In genomic region chr4:104857029-104857428, GRCm38 (mm10) we compare ENCODE assay signal across 38 mouse cellular contexts. TPM values are rescaled to one million over a fixed set of nuclear protein-coding genes. Genes with fewer than 3 reads are reported as not detected.
"Had no signal": no experiment of that assay in that cellular context is flagged by ENCODE, and none has a peak within 500 bp of the region (broad histone marks: within the 10 kb centered on the region; RNA-seq: fewer than 3 reads in every experiment).

TSS of gene Gm17662 (plus strand) at chr4:104857329.

- H3K9ac ChIP-seq: embryonic facial prominence, embryonic 12.5 days; embryonic facial prominence, embryonic 13.5 days; embryonic facial prominence, embryonic 15.5 days; forebrain, embryonic 12.5 days; forebrain, embryonic 13.5 days; forebrain, embryonic 15.5 days; forebrain, postnatal 0 days had no signal

- H3K4me3 ChIP-seq: embryonic facial prominence, embryonic 10.5 days; embryonic facial prominence, embryonic 12.5 days; embryonic facial prominence, embryonic 13.5 days; embryonic facial prominence, embryonic 15.5 days; erythroblast, embryonic 14.5 days; forebrain, embryonic 10.5 days; forebrain, embryonic 12.5 days; forebrain, embryonic 13.5 days; forebrain, embryonic 15.5 days; gastrocnemius, adult 2 months; heart, adult 2 months had no signal

- H3K4me2 ChIP-seq: embryonic facial prominence, embryonic 12.5 days; embryonic facial prominence, embryonic 13.5 days; embryonic facial prominence, embryonic 15.5 days; forebrain, embryonic 12.5 days; forebrain, embryonic 13.5 days; forebrain, embryonic 15.5 days had no signal

- H3K27ac ChIP-seq: embryonic facial prominence, embryonic 10.5 days; embryonic facial prominence, embryonic 12.5 days; embryonic facial prominence, embryonic 13.5 days; embryonic facial prominence, embryonic 15.5 days; forebrain, embryonic 10.5 days; forebrain, embryonic 12.5 days; forebrain, embryonic 13.5 days; forebrain, embryonic 15.5 days; gastrocnemius, adult 2 months; heart, adult 2 months had no signal

- H3K27me3 ChIP-seq: embryonic facial prominence, embryonic 12.5 days; embryonic facial prominence, embryonic 13.5 days; embryonic facial prominence, embryonic 15.5 days; forebrain, embryonic 12.5 days; forebrain, embryonic 13.5 days; forebrain, embryonic 15.5 days had no signal

- H3K4me1 ChIP-seq: embryonic facial prominence, embryonic 10.5 days; embryonic facial prominence, embryonic 12.5 days; embryonic facial prominence, embryonic 13.5 days; embryonic facial prominence, embryonic 15.5 days; forebrain, embryonic 10.5 days; forebrain, embryonic 12.5 days; forebrain, embryonic 13.5 days; forebrain, embryonic 15.5 days had no signal

- H3K36me3 ChIP-seq: embryonic facial prominence, embryonic 10.5 days; embryonic facial prominence, embryonic 12.5 days; embryonic facial prominence, embryonic 13.5 days; embryonic facial prominence, embryonic 15.5 days; forebrain, embryonic 10.5 days; forebrain, embryonic 12.5 days; forebrain, embryonic 15.5 days had no signal

- H3K9me3 ChIP-seq: embryonic facial prominence, embryonic 10.5 days; embryonic facial prominence, embryonic 12.5 days; embryonic facial prominence, embryonic 13.5 days; embryonic facial prominence, embryonic 15.5 days; forebrain, embryonic 10.5 days; forebrain, embryonic 12.5 days; forebrain, embryonic 13.5 days; forebrain, embryonic 15.5 days had no signal

- DNase-seq: cerebellum, adult 9-10 months; cerebellum, adult 9-11 months; cerebellum, postnatal 10 days; cerebellum, postnatal 14 days; cerebellum, postnatal 25 days; cerebellum, postnatal 36 days; embryo, embryonic 11 days; forebrain, postnatal 0 days; gastrocnemius, adult 2 months; gastrocnemius, postnatal 10 days; gastrocnemius, postnatal 14 days; gastrocnemius, postnatal 25 days; gastrocnemius, postnatal 36 days; heart, adult 18-20 months; heart, adult 2 months had no signal

RNA-seq across cellular contexts. Expression of gene Gm17662, which starts in this region (rescaled TPM):
- total RNA-seq: common myeloid progenitor, adult 5-6 weeks; forebrain, postnatal 0 days; gastrocnemius, adult 18-20 months; gastrocnemius, adult 2 months; gastrocnemius, adult 8-10 months; gastrocnemius, postnatal 10 days; gastrocnemius, postnatal 14 days; gastrocnemius, postnatal 25 days; gastrocnemius, postnatal 36 days; gastrocnemius, postnatal 4 days; granulocyte monocyte progenitor cell, adult 5-6 weeks; heart, adult 18-20 months; heart, adult 2 months; heart, adult 8-10 months had no signal
- polyA plus RNA-seq: cortical plate, adult 2 months; embryonic facial prominence, embryonic 10.5 days; embryonic facial prominence, embryonic 11.5 days; embryonic facial prominence, embryonic 12.5 days; embryonic facial prominence, embryonic 13.5 days; embryonic facial prominence, embryonic 14.5 days; embryonic facial prominence, embryonic 15.5 days; erythroblast, embryonic 14.5 days; forebrain, embryonic 10.5 days; forebrain, embryonic 11.5 days; forebrain, embryonic 12.5 days; forebrain, embryonic 13.5 days; forebrain, embryonic 14.5 days; forebrain, embryonic 15.5 days; forebrain, embryonic 16.5 days; forebrain, postnatal 0 days; frontal cortex, adult 2 months; gonadal fat pad, adult 2 months; heart, adult 2 months had no signal
